Mouse (Mus musculus): Measurements from ENCODE around the gene Mecom.

Gene Mecom

DNA sequence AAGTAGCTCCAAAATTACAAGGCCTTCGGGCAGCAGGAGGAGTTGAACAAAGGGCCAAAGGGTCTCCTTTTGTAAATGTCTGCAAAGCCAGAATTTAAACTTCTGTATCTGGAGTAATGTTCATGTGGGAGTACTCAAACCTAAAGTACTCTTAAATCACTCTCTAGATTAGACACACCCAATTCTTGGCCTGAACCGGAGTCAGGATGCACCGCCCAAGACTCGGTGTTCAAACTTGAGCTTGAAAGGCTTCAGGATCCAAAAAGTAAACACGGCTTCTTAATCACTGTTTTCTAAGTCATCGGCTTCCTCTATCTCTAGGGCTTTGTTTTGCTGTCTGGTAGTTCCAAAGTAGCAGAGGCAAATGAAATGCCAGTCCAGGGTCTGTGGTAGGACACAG is 67.3 kb downstream of the Mecom start:
- DNase-seq: no peak

DNA sequence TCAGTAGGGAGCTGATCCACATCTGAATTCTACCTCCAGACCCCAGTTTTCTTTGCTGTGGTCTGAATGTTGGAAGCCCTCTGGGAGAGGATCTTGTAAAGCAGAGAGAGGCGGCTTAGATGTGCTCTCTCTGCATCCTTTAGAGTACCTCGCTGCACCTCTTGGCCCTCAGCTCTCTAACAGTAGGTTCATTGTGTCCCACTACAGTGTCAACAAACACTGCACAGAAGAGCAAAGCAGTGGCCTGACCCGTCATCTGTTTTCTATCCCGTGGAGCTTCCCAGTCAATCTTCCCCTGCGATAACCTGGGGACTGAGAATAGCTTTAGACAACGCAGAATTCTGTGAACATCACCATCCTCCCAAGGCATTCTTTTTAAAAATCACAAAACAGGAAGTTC is 69.6 kb downstream of the Mecom start:
- peak; percentile 30 for DNase-seq

DNA sequence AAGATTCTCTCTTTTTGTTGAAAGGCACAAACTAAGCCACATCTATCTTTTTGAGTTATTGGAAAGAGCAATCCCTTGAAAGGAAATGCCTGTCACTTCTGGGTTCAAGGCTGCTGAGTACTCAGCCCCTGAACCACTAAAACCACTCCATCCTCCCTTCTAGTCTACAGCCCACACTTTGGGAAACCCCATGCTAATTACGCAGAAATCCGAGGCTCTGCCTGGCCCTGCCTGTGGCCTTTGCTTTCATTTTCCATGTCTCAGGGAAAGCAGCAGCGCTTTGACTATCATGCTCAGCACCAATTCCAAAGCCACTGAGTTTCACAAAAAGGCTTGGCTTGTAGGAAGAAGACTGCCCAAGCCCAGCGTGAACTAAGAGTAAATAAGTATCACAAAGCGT is 70.8 kb downstream of the Mecom start:
- peak; percentile 16 for DNase-seq

- DNase-seq: no peak
Measured at GRCm38 (mm10) chr3:30475591-30475990, 72.2 kb downstream of the Mecom start.

- no peak for DNase-seq
Measured at GRCm38 (mm10) chr3:30468068-30468835, 79.6 kb downstream of the Mecom start.

- DNase-seq: no peak
Measured at GRCm38 (mm10) chr3:30466031-30466650, 81.7 kb downstream of the Mecom start.

DNA sequence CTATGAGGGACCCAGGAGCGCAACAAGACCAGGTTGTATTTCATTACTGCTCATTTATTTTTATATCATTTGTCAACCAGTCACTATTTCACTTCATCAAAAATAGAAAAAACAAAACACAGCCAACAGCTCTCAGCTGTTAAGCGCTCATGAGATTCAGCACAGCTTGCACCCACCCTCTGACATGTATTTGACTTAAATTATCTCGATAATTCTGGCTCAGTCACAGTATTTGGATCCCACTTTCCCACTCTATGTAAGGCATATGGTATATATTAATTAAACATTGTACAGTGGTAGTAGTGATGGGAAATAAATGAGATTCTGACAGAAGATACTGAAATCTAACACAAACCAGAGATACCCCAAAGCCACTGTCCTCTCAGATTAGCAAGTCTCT is 83.3 kb downstream of the Mecom start:
- no peak for DNase-seq

DNA sequence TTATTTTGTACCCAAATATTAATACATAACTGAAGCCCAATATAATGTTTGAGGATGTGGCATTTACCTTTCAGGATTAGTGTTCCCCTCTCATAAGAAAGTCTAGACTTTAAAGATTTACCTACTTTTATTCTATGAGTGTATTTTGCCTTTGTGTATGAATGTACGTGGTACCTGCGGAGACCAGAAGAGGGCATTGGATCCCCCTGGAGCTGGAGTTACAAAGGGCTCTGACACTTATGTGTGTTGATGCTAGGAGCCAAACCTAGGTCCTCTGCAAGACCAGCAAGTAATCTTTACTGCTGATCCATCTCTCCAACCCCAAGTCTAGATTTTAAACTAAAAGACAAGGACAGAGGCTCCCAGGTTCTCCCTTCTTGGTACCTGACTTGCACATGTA is 86.0 kb downstream of the Mecom start:
- no peak for DNase-seq

GRCm38 (mm10) chr3:30460890-30461578 is 86.8 kb downstream of the Mecom start:
- DNase-seq: no peak

- DNase-seq: no peak
Measured at GRCm38 (mm10) chr3:30459626-30460025, 88.2 kb downstream of the Mecom start.

GRCm38 (mm10) chr3:30457975-30458678 is 89.7 kb downstream of the Mecom start:
- DNase-seq: no peak

GRCm38 (mm10) chr3:30455902-30456301 is 91.9 kb downstream of the Mecom start:
- DNase-seq: no peak

- peak; percentile 23 for DNase-seq
Measured at GRCm38 (mm10) chr3:30453546-30454455, 94.0 kb downstream of the Mecom start.

DNA sequence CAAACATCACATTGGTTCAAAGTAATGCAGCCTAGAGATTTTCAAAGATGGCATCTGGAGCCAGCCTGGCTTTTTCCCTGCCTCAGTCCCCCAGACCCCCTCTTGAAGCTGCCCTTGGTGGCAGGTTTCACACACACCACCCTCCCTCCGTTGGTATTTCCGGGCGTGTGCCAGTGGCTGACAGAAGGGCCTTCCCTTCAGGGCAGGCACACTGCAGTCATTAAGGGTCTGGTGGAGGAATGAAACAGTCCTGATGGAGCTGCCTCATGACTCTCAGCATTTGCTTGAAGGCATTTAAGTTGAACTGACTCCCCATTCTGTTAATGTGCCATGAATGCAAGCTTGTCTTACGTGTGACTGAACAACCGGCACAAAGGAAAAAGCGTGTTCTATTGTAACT is 94.8 kb downstream of the Mecom start:
- peak; percentile 11 for DNase-seq

DNA sequence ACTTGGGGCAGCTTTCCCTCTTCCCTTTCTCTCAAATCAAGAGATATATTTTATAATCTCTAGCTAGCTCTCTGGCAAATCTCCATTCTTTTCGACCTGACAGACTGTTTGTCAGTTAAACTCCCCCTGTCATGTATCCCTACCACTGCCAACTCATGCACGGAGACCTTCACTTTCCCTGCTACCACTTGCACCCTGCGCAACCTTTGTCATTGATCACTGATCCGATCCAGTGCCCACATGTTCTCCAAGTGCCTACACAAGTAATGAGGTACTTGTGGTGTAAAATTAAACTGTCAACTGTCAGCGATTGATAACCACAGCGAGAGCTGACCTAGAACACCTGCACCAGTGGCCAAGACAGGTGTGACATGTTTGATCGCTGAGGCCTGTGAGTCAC is 95.3 kb downstream of the Mecom start:
- no peak for DNase-seq

DNA sequence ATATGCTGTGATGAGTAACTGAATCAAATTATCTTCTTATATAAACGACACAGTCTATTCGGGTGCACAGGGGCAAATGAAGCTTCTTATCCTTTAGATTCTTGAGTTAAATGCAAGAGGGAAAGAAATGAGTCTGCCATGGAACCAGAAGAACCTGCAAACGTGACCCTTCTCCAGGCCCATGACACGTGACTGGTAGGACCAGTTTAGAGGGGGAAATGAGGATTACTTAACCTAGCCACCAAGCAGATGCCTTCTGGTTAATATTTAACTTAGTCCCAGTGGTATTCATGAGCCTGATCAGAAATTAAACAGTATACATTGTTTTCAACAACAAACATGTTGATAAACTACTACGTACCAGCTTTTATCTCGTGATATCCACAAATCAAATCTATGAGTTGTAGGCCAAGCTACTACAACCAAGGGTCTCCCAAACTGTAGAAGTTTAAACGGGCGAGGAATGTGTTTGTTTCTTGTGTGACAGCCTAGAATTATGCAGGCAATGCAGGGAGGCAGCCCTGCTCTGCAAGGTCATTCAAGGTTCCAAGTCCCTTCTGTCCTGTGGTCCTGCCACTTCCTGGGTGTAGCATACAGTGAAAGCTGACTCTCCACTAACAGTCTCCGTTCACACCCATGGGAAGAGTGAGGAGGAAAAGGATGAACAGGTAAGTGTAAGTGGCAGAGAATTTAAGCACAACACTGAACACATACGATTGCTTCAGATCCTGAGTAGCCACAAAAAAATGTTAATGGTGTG is 97.4 kb downstream of the Mecom start:
- DNase-seq: no peak

DNA sequence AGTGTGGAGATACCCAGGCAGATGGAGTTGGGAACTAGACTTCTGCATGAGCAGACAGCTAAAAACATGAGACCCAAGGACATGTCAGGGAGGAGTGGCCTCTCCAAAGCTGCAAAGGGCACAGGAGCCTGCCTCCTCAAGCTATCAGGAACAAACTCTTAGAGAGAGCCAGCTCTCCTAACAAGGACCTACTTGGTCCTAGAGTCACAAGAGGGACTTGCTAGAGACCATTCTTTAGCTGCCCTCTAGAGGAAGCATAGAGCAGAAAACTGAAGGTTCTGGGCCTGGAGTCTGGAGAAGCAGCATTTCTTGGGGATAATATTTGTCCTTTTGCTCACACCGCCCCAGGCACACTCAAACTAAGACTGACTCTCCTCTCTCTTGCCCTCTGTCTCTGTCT is 99.2 kb downstream of the Mecom start:
- DNase-seq: peak; percentile 23

GRCm38 (mm10) chr3:30445970-30446442 is 101.8 kb downstream of the Mecom start:
- no peak for DNase-seq

- DNase-seq: no peak
Measured at GRCm38 (mm10) chr3:30445247-30445969, 102.4 kb downstream of the Mecom start.

DNA sequence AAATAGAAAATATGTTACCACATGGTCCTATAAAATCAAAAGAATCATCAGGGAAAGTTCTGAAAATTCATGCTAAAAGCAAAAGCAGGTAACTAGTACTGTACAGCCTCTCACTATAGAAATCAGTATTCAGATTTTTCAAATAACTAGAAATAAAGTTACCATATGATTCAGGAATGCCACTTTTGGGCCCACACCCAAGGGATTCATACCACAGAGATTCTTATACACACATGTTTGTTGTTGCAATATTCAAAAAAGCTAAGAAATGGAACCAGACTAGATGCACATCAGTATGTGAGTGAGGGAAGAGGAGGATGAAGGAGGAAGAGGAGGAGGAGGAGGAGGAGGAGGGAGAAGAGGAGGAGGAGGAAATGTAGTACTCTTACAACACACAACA is 106.2 kb downstream of the Mecom start:
- no peak for DNase-seq

DNA sequence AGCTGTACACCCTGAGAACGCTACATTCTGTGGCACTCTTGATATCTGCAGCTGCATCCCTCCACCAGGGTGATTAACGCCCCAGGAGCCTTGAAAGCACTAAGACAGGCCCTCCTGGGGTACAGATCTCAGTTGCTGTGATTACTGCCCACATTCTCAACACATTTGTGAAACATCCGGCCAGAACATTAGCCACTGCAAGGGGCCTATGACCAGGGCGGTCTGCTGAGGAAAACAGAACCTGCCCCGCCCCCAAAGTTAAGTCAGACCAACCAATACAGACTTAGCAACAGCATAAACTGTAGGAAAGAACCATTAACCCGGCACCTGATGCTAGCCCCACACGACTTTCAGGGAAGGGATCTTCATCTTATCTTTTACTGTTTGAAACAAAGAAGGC is 109.8 kb downstream of the Mecom start:
- DNase-seq: peak; percentile 38

All from embryo, embryonic 11 days (tissue).